Mouse (Mus musculus): ENCODE data around the gene Epb42.

DNA sequence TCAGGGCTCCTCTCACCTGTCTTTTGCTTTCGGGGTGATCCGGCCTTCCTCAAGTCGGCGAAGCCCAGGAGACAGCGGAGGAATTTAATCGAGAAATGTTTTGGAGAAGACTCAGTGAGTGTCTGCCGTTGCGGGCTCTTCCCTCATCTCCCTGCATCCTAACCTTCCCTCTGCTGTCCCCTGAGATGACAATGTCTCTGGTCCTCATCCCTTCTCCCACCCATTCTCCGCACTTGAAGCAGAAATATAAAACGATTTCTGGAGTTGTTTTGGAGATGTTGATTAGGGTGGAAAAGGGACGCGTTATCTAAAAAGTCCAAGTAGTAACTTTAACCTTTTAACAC lies 28.2 kb downstream of the Epb42 start:
- TF ChIP-seq CTCF (IDR thresholded peaks at IDR 0.05; ENCODE audit: control insufficient read depth, insufficient read depth, insufficient read length) (no peak), USF1 (IDR thresholded peaks at IDR 0.05; ENCODE audit: low read depth) (no peak)

All from C2C12 (cell line).